10 mouse cellular contexts compared by ENCODE assay signal in genomic region chr2:90871180-90871961, GRCm38 (mm10). TPM values are rescaled to one million over a fixed set of nuclear protein-coding genes. Genes with fewer than 3 reads are reported as not detected.
DNase-seq lines count a peak whose midpoint lies in the region; ATAC-seq and TF ChIP-seq lines count a peak whose summit lies in the region.
"Had no signal": no experiment of that assay in that cellular context is flagged by ENCODE, and none has a peak within 500 bp of the region (broad histone marks: within the 10 kb centered on the region; RNA-seq: fewer than 3 reads in every experiment).

No protein-coding gene starts in this region.

- H3K27ac ChIP-seq in limb, embryonic 15.5 days, result 0 out of 2 replicates have a peak overlapping the region, but pooled peaks have one; percentile 14
- H3K27ac ChIP-seq in limb, embryonic 10.5 days, result no peak overlapping the region
- H3K27ac ChIP-seq in heart, embryonic 16.5 days (ENCODE audit: low read length), result peak overlapping the region; percentile 95
- no peak overlapping the region for H3K27ac ChIP-seq in neural tube, embryonic 15.5 days (replicated peaks)
- no peak overlapping the region for H3K27ac ChIP-seq in hindbrain, embryonic 11.5 days (ENCODE audit: low read depth, low read length)
- no peak overlapping the region for H3K27ac ChIP-seq in hindbrain, postnatal 0 days
- H3K27ac ChIP-seq: macrophage had no signal

- no peak overlapping the region for H3K4me3 ChIP-seq in limb, embryonic 15.5 days
- no peak overlapping the region for H3K4me3 ChIP-seq in limb, embryonic 10.5 days
- H3K4me3 ChIP-seq in heart, embryonic 16.5 days (ENCODE audit: low read length), result no peak overlapping the region
- H3K4me3 ChIP-seq in neural tube, embryonic 15.5 days (replicated peaks), result no peak overlapping the region
- no peak overlapping the region for H3K4me3 ChIP-seq in hindbrain, embryonic 11.5 days (ENCODE audit: low read depth, low read length)
- H3K4me3 ChIP-seq in hindbrain, postnatal 0 days (ENCODE audit: low read length), result no peak overlapping the region

- no peak overlapping the region for H3K4me2 ChIP-seq in limb, embryonic 15.5 days
- H3K4me2 ChIP-seq in heart, embryonic 16.5 days (ENCODE audit: low read depth, low read length), result no peak overlapping the region
- H3K4me2 ChIP-seq in neural tube, embryonic 15.5 days, result no peak overlapping the region
- no peak overlapping the region for H3K4me2 ChIP-seq in hindbrain, embryonic 11.5 days (replicated peaks; ENCODE audit: low read depth, low read length)
- H3K4me2 ChIP-seq in hindbrain, postnatal 0 days (ENCODE audit: low read depth, low read length), result no peak overlapping the region

- no peaks in the 10 kb centered on the region for H3K27me3 ChIP-seq in limb, embryonic 15.5 days
- no peaks in the 10 kb centered on the region for H3K27me3 ChIP-seq in limb, embryonic 10.5 days (ENCODE audit: low read depth, poor library complexity, severe bottlenecking)
- no peaks in the 10 kb centered on the region for H3K27me3 ChIP-seq in heart, embryonic 16.5 days (ENCODE audit: control insufficient read depth, insufficient read depth, low read length)
- no peaks in the 10 kb centered on the region for H3K27me3 ChIP-seq in neural tube, embryonic 15.5 days (replicated peaks)
- H3K27me3 ChIP-seq in hindbrain, embryonic 11.5 days (ENCODE audit: control insufficient read depth, insufficient read depth, low read length), result no peaks in the 10 kb centered on the region
- no peaks in the 10 kb centered on the region for H3K27me3 ChIP-seq in hindbrain, postnatal 0 days (ENCODE audit: insufficient read depth, low read length)

- DNase-seq in cerebellum, postnatal 25 days, result peak; percentile 49 to 58
- DNase-seq in cerebellum, adult 11-12 months, result no peak
- DNase-seq in limb, embryonic 10.5 days (ENCODE audit: low spot score), result no peak
- no peak for DNase-seq in hindbrain, embryonic 11.5 days (ENCODE audit: low spot score)
- DNase-seq in hindbrain, postnatal 0 days (ENCODE audit: low spot score), result no peak

- H3K4me1 ChIP-seq in limb, embryonic 15.5 days, result no peaks in the 10 kb centered on the region
- H3K4me1 ChIP-seq in limb, embryonic 10.5 days, result no peaks in the 10 kb centered on the region
- H3K4me1 ChIP-seq in heart, embryonic 16.5 days (ENCODE audit: control insufficient read depth, insufficient read depth, low read length), result peaks cover 23% of the 10 kb centered on the region
- peaks cover 16% of the 10 kb centered on the region for H3K4me1 ChIP-seq in neural tube, embryonic 15.5 days
- no peaks in the 10 kb centered on the region; the same call in 1 of the 2 replicates for H3K4me1 ChIP-seq in hindbrain, embryonic 11.5 days (replicated peaks; ENCODE audit: control insufficient read depth, insufficient read depth, low read length)
- H3K4me1 ChIP-seq in hindbrain, postnatal 0 days (ENCODE audit: insufficient read depth, low read length), result no peaks in the 10 kb centered on the region

- no peak for TF ChIP-seq CTCF in hindbrain, postnatal 0 days (IDR thresholded peaks at IDR 0.05; ENCODE audit: low read depth)

- peaks cover 13% of the 10 kb centered on the region; the same call in 1 of the 2 replicates for H3K36me3 ChIP-seq in limb, embryonic 15.5 days
- peaks cover 20% of the 10 kb centered on the region for H3K36me3 ChIP-seq in limb, embryonic 10.5 days
- peaks cover 3% of the 10 kb centered on the region; the same call in 1 of the 2 replicates for H3K36me3 ChIP-seq in heart, embryonic 16.5 days (ENCODE audit: control insufficient read depth, insufficient read depth)
- peaks cover 12% of the 10 kb centered on the region; the same call in 1 of the 2 replicates for H3K36me3 ChIP-seq in neural tube, embryonic 15.5 days
- no peaks in the 10 kb centered on the region for H3K36me3 ChIP-seq in hindbrain, embryonic 11.5 days (ENCODE audit: control insufficient read depth, insufficient read depth, low read length)
- no peaks in the 10 kb centered on the region for H3K36me3 ChIP-seq in hindbrain, postnatal 0 days (ENCODE audit: insufficient read depth, low read length)

- no peak overlapping the region for H3K9ac ChIP-seq in limb, embryonic 15.5 days
- no peak overlapping the region for H3K9ac ChIP-seq in heart, embryonic 16.5 days (ENCODE audit: low read length)
- no peak overlapping the region for H3K9ac ChIP-seq in neural tube, embryonic 15.5 days (replicated peaks)
- no peak overlapping the region for H3K9ac ChIP-seq in hindbrain, embryonic 11.5 days (ENCODE audit: low read depth, low read length)
- no peak overlapping the region for H3K9ac ChIP-seq in hindbrain, postnatal 0 days (replicated peaks; ENCODE audit: low read length)

- no peak for ATAC-seq in limb, embryonic 15.5 days (ENCODE audit: insufficient number of reproducible peaks, low FRiP score, low TSS enrichment, low read depth)
- no peak for ATAC-seq in heart, embryonic 16.5 days (replicated peaks; ENCODE audit: extremely low read depth, insufficient read depth, low FRiP score)
- peak; percentile 51; the same call in 1 of the 2 replicates for ATAC-seq in neural tube, embryonic 15.5 days (ENCODE audit: low FRiP score)
- no peak for ATAC-seq in hindbrain, embryonic 11.5 days (ENCODE audit: low FRiP score)
- no peak for ATAC-seq in hindbrain, postnatal 0 days

- H3K9me3 ChIP-seq in limb, embryonic 15.5 days, result no peaks in the 10 kb centered on the region
- no peaks in the 10 kb centered on the region for H3K9me3 ChIP-seq in limb, embryonic 10.5 days (replicated peaks)
- H3K9me3 ChIP-seq in heart, embryonic 16.5 days (replicated peaks; ENCODE audit: control insufficient read depth, low read length), result no peaks in the 10 kb centered on the region
- H3K9me3 ChIP-seq in neural tube, embryonic 15.5 days (replicated peaks), result no peaks in the 10 kb centered on the region
- H3K9me3 ChIP-seq in hindbrain, embryonic 11.5 days (ENCODE audit: control insufficient read depth, low read length), result no peaks in the 10 kb centered on the region
- no peaks in the 10 kb centered on the region for H3K9me3 ChIP-seq in hindbrain, postnatal 0 days (ENCODE audit: low read length)

- 63% methylated on average over 8 of the region's 8 CpGs for WGBS in limb, embryonic 15.5 days
- WGBS in limb, embryonic 10.5 days, result 76% methylated on average over 8 of the region's 8 CpGs
- WGBS in heart, embryonic 16.5 days, result 50% methylated on average over 8 of the region's 8 CpGs
- 58% methylated on average over 8 of the region's 8 CpGs for WGBS in neural tube, embryonic 15.5 days
- WGBS in hindbrain, embryonic 11.5 days, result 75% methylated on average over 8 of the region's 8 CpGs
- 48% methylated on average over 8 of the region's 8 CpGs for WGBS in hindbrain, postnatal 0 days

RNA-seq across cellular contexts. Expression of gene C1qtnf4, which starts 14.3 kb away (rescaled TPM):
- 18.9 and 25.6 TPM in 2 replicates for polyA plus RNA-seq in limb, embryonic 15.5 days (2015; fragmentation: Nextera tagmentation; extraction: Ambion mirVana)
- polyA plus RNA-seq in limb, embryonic 10.5 days (2016; fragmentation: Nextera tagmentation; extraction: Ambion mirVana), result 3.2 and 5.5 TPM in 2 replicates
- polyA plus RNA-seq in heart, embryonic 16.5 days (2015; fragmentation: Nextera tagmentation; extraction: Ambion mirVana), result 10.8 and 11.2 TPM in 2 replicates
- 123 and 207 TPM in 2 replicates for polyA plus RNA-seq in neural tube, embryonic 15.5 days (2015; fragmentation: Nextera tagmentation; extraction: Ambion mirVana)
- polyA plus RNA-seq in hindbrain, embryonic 11.5 days (2014; fragmentation: Nextera tagmentation; extraction: Ambion mirVana), result 15.1 and 21.2 TPM in 2 replicates
- 552 and 661 TPM in 2 replicates for total RNA-seq in hindbrain, postnatal 0 days (2014; rRNA removed)
- polyA plus RNA-seq in hindbrain, postnatal 0 days (2015; fragmentation: Nextera tagmentation; extraction: Ambion mirVana), result 228 and 230 TPM in 2 replicates
- total RNA-seq: neutrophil, adult 5-6 weeks had no signal
- polyA plus RNA-seq: macrophage had no signal

RNA-seq across cellular contexts. Expression of gene Mtch2, which starts 24.4 kb away (rescaled TPM):
- polyA plus RNA-seq in limb, embryonic 15.5 days (2015; fragmentation: Nextera tagmentation; extraction: Ambion mirVana), result 183 and 187 TPM in 2 replicates
- 217 and 233 TPM in 2 replicates for polyA plus RNA-seq in limb, embryonic 10.5 days (2016; fragmentation: Nextera tagmentation; extraction: Ambion mirVana)
- polyA plus RNA-seq in heart, embryonic 16.5 days (2015; fragmentation: Nextera tagmentation; extraction: Ambion mirVana), result 259 and 270 TPM in 2 replicates
- polyA plus RNA-seq in neural tube, embryonic 15.5 days (2015; fragmentation: Nextera tagmentation; extraction: Ambion mirVana), result 246 and 250 TPM in 2 replicates
- 284 TPM in 2 replicates for polyA plus RNA-seq in hindbrain, embryonic 11.5 days (2014; fragmentation: Nextera tagmentation; extraction: Ambion mirVana)
- 111 and 126 TPM in 2 replicates for total RNA-seq in hindbrain, postnatal 0 days (2014; rRNA removed)
- polyA plus RNA-seq in hindbrain, postnatal 0 days (2015; fragmentation: Nextera tagmentation; extraction: Ambion mirVana), result 202 and 214 TPM in 2 replicates

RNA-seq across cellular contexts. Expression of gene Kbtbd4, which starts 33.2 kb away (rescaled TPM):
- 34.7 and 36.4 TPM in 2 replicates for polyA plus RNA-seq in limb, embryonic 15.5 days (2015; fragmentation: Nextera tagmentation; extraction: Ambion mirVana)
- 52.0 and 63.6 TPM in 2 replicates for polyA plus RNA-seq in limb, embryonic 10.5 days (2016; fragmentation: Nextera tagmentation; extraction: Ambion mirVana)
- polyA plus RNA-seq in heart, embryonic 16.5 days (2015; fragmentation: Nextera tagmentation; extraction: Ambion mirVana), result 27.8 and 29.1 TPM in 2 replicates
- polyA plus RNA-seq in neural tube, embryonic 15.5 days (2015; fragmentation: Nextera tagmentation; extraction: Ambion mirVana), result 48.6 and 55.3 TPM in 2 replicates
- polyA plus RNA-seq in hindbrain, embryonic 11.5 days (2014; fragmentation: Nextera tagmentation; extraction: Ambion mirVana), result 46.0 and 49.3 TPM in 2 replicates
- 43.1 and 43.6 TPM in 2 replicates for total RNA-seq in hindbrain, postnatal 0 days (2014; rRNA removed)
- polyA plus RNA-seq in hindbrain, postnatal 0 days (2015; fragmentation: Nextera tagmentation; extraction: Ambion mirVana), result 46.7 and 49.5 TPM in 2 replicates

RNA-seq across cellular contexts. Expression of gene Ndufs3, which starts 33.3 kb away (rescaled TPM):
- polyA plus RNA-seq in limb, embryonic 15.5 days (2015; fragmentation: Nextera tagmentation; extraction: Ambion mirVana), result 199 and 219 TPM in 2 replicates
- polyA plus RNA-seq in limb, embryonic 10.5 days (2016; fragmentation: Nextera tagmentation; extraction: Ambion mirVana), result 216 and 220 TPM in 2 replicates
- polyA plus RNA-seq in heart, embryonic 16.5 days (2015; fragmentation: Nextera tagmentation; extraction: Ambion mirVana), result 414 and 420 TPM in 2 replicates
- 228 and 239 TPM in 2 replicates for polyA plus RNA-seq in neural tube, embryonic 15.5 days (2015; fragmentation: Nextera tagmentation; extraction: Ambion mirVana)
- 215 and 217 TPM in 2 replicates for polyA plus RNA-seq in hindbrain, embryonic 11.5 days (2014; fragmentation: Nextera tagmentation; extraction: Ambion mirVana)
- total RNA-seq in hindbrain, postnatal 0 days (2014; rRNA removed), result 186 TPM in 2 replicates
- 271 and 274 TPM in 2 replicates for polyA plus RNA-seq in hindbrain, postnatal 0 days (2015; fragmentation: Nextera tagmentation; extraction: Ambion mirVana)

Comparison
In these comparisons a context has a peak if more than half of its experiments do, and no peak if none do; other contexts are left out.
1. DNase-seq: peak in cerebellum, postnatal 25 days (2 of 2); none in cerebellum, adult 11-12 months (single experiment), limb, embryonic 10.5 days (single experiment), hindbrain, embryonic 11.5 days (single experiment) and hindbrain, postnatal 0 days (single experiment).
2. H3K27ac ChIP-seq: peak in limb, embryonic 15.5 days (single experiment) and heart, embryonic 16.5 days (single experiment); none in limb, embryonic 10.5 days (single experiment), neural tube, embryonic 15.5 days (single experiment), hindbrain, embryonic 11.5 days (single experiment) and hindbrain, postnatal 0 days (single experiment).